Mouse (Mus musculus): ENCODE measurements around the gene Pxylp1. TPM values are rescaled to one million over a fixed set of nuclear protein-coding genes. Genes with fewer than 3 reads are reported as not detected.

The Pxylp1 gene
- polyA plus RNA-seq, 1 experiment from 2014 or later: 2.1 TPM

DNA sequence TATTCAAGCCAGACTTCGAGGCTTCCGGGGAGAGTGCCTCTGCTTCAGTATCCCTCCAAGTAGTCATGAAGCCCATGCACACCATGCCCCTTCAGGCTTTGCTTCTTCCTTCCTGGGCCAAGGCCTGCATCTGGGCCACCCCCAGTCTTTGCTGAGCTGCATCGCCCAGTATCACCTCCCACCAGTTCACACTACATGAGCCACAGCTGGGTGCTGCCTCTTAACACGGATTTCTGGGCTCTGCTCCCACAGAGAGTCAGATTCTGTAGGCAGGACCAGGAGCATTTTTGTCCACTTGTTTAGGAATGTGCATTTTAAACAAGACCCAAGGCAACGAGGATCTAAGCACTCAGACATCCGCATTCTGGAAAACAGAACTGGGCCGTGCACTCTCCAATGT is 40.8 kb downstream of the Pxylp1 start:
- no peak for ATAC-seq
- H3K4me2 ChIP-seq: no peak overlapping the region
- no peaks in the 10 kb centered on the region for H3K27me3 ChIP-seq (replicated peaks)
- no peak overlapping the region for H3K4me3 ChIP-seq
- no peaks in the 10 kb centered on the region for H3K36me3 ChIP-seq
- no peak overlapping the region for H3K9ac ChIP-seq
- no peaks in the 10 kb centered on the region for H3K4me1 ChIP-seq
- no peaks in the 10 kb centered on the region for H3K9me3 ChIP-seq (replicated peaks)
- no peak overlapping the region for H3K27ac ChIP-seq
- 69% methylated on average over 7 of the region's 7 CpGs for WGBS (ENCODE audit: insufficient replicate concordance)

DNA sequence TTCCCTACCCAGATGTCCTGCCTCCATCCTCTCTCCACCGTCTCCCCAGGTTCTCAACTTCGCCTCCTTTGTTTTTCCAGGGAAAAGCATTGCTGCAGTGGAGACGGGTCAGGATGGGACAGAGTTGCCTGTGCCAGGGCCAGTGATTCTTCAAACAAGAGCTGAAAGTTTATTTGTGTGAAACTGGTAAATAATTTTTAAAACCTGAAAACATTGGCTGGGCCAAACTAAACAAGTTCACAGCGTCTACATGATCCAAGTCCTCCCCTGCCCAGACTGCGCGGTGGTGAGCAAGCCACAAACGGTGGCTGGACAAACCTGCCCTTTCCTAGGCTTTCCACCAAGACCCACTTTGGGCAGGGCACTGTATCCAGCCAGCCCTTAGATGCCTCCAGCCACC is 41.4 kb downstream of the Pxylp1 start:
- no peak for ATAC-seq
- Histone ChIP-seq H3K36me3 (no peaks in the 10 kb centered on the region), H3K4me2 (no peak overlapping the region), H3K9ac (no peak overlapping the region), H3K4me1 (no peaks in the 10 kb centered on the region), H3K27ac (no peak overlapping the region), H3K4me3 (no peak overlapping the region), H3K9me3 (replicated peaks) (no peaks in the 10 kb centered on the region), H3K27me3 (replicated peaks) (no peaks in the 10 kb centered on the region)
- WGBS (ENCODE audit: insufficient replicate concordance): 61% methylated on average over 7 of the region's 7 CpGs

DNA sequence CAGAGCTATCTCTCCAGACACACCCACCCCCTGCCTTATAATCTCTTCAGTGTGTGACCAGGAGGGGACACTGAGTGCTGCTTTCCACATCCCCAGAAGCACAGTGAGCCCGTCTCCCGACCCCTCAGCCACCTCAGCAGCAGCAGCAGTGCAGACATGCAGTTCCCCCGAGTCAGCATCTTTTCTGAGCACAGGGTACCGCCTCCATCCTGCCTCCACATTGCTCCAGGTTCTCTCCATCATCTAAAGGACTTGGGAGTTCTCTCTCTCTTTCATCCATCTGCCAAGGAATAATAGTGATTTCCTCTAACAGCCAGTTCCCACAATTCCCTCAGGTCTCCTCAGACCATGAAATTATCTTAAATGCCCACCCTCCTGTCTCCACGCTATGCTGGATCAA is 43.5 kb downstream of the Pxylp1 start:
- no peaks in the 10 kb centered on the region for H3K4me1 ChIP-seq
- H3K4me2 ChIP-seq: no peak overlapping the region
- H3K27me3 ChIP-seq (replicated peaks): no peaks in the 10 kb centered on the region
- 51% methylated on average over 5 of the region's 5 CpGs for WGBS (ENCODE audit: insufficient replicate concordance)
- H3K9me3 ChIP-seq (replicated peaks): no peaks in the 10 kb centered on the region
- no peak for ATAC-seq
- H3K27ac ChIP-seq: no peak overlapping the region
- no peak overlapping the region for H3K4me3 ChIP-seq
- H3K9ac ChIP-seq: no peak overlapping the region
- no peaks in the 10 kb centered on the region for H3K36me3 ChIP-seq

DNA sequence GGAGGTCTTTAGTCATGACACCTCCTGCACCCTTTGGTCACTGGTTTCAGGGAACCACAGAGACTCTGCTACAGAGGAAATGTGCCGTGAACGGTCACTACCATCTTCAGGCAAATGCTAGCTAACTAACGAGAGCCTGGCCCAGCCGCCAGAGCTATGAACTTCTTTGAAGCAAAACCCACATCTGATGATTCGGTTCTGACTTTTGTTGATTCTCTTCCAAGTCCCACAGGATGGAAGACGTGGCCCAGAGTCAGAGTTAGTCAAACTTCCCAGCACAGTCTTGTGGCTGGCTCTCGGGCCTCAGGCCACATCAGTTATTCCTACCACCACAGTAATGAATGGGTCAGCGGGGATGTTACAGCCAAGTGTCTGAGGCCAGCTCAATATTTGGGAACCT is 46.1 kb downstream of the Pxylp1 start:
- Histone ChIP-seq H3K9ac (no peak overlapping the region), H3K4me1 (no peaks in the 10 kb centered on the region), H3K36me3 (no peaks in the 10 kb centered on the region), H3K9me3 (replicated peaks) (no peaks in the 10 kb centered on the region), H3K27me3 (replicated peaks) (no peaks in the 10 kb centered on the region), H3K4me2 (no peak overlapping the region), H3K4me3 (no peak overlapping the region), H3K27ac (no peak overlapping the region)
- 71% methylated on average over 8 of the region's 8 CpGs for WGBS (ENCODE audit: insufficient replicate concordance)
- ATAC-seq: no peak

DNA sequence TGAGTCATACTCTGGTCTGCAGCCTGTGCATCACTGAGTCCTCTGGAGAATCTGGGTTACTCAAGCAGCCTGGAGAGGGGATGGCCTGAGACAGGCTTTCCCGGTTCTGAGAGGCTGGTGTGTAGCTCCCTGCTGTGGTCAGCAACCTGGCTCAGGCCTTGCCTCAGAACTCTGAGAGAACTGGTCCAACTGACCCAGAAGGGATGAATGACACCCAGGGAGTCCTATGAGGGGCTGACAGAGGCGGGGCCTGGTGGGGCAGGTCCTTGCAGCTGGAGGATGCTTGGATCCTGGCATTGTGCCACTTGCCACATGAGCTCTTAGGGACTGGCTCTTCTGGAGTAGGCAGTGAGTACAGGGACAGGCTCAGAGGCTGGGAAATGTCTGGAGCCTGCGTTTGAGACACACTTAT is 47.7 kb downstream of the Pxylp1 start:
- H3K4me1 ChIP-seq: no peaks in the 10 kb centered on the region
- 49% methylated on average over 3 of the region's 3 CpGs for WGBS (ENCODE audit: insufficient replicate concordance)
- no peak overlapping the region for H3K4me3 ChIP-seq
- H3K27ac ChIP-seq: no peak overlapping the region
- H3K36me3 ChIP-seq: no peaks in the 10 kb centered on the region
- H3K4me2 ChIP-seq: no peak overlapping the region
- no peaks in the 10 kb centered on the region for H3K9me3 ChIP-seq (replicated peaks)
- no peak overlapping the region for H3K9ac ChIP-seq
- ATAC-seq: no peak
- H3K27me3 ChIP-seq (replicated peaks): no peaks in the 10 kb centered on the region

DNA sequence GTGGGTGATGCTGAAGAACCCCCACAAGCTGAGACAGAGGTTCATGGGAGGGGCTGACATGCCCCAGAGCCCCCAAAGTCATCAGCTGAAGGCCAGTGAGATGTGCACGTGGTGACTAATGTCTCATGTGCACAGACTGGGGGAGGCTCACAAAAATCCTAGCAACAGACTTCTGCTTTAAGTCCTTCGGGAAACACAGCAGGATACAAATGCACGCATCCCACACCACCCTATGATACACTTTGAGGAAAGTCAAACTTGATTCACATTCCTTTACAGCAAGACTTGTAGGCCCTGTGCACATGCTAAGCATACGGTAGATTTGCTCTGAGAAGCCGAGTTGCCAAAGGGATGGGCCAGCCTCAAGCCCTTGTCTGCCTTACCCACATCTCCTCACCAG is 53.1 kb downstream of the Pxylp1 start:
- WGBS (ENCODE audit: insufficient replicate concordance): 71% methylated on average over 5 of the region's 5 CpGs
- 0 out of 2 replicates have a peak, but pooled peaks cover 4% of the 10 kb centered on the region for H3K27me3 ChIP-seq (replicated peaks)
- no peaks in the 10 kb centered on the region for H3K4me1 ChIP-seq
- ATAC-seq: no peak
- no peak overlapping the region for H3K4me2 ChIP-seq
- no peaks in the 10 kb centered on the region for H3K36me3 ChIP-seq
- H3K27ac ChIP-seq: no peak overlapping the region
- H3K4me3 ChIP-seq: no peak overlapping the region
- H3K9me3 ChIP-seq (replicated peaks): no peaks in the 10 kb centered on the region
- no peak overlapping the region for H3K9ac ChIP-seq

DNA sequence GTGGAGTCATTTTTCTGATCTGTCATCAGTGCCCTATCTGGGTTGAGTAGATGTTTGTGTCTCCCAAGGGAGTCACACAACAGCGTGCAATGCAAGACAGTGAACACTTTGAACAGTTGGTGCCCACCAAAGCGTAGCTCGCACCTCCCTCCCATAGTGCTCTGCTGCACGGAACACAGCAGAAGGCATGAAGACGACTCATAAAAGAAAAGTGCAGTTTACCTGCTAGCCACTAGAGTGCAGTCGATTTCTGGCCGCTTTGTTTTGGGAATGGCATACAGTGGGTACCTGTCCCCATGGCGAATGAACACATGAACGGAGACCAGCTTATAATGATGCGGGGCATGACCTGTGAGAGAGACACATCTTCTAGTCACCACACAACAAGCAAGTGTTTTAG is 53.6 kb downstream of the Pxylp1 start:
- Histone ChIP-seq H3K27ac (no peak overlapping the region), H3K9ac (no peak overlapping the region), H3K27me3 (replicated peaks) (0 out of 2 replicates have a peak, but pooled peaks cover 4% of the 10 kb centered on the region), H3K4me3 (no peak overlapping the region), H3K9me3 (replicated peaks) (no peaks in the 10 kb centered on the region), H3K4me2 (no peak overlapping the region), H3K36me3 (no peaks in the 10 kb centered on the region), H3K4me1 (no peaks in the 10 kb centered on the region)
- 0 out of 2 replicates have a peak, but pooled peaks have one; percentile 2 for ATAC-seq
- 27% methylated on average over 10 of the region's 10 CpGs for WGBS (ENCODE audit: insufficient replicate concordance)

DNA sequence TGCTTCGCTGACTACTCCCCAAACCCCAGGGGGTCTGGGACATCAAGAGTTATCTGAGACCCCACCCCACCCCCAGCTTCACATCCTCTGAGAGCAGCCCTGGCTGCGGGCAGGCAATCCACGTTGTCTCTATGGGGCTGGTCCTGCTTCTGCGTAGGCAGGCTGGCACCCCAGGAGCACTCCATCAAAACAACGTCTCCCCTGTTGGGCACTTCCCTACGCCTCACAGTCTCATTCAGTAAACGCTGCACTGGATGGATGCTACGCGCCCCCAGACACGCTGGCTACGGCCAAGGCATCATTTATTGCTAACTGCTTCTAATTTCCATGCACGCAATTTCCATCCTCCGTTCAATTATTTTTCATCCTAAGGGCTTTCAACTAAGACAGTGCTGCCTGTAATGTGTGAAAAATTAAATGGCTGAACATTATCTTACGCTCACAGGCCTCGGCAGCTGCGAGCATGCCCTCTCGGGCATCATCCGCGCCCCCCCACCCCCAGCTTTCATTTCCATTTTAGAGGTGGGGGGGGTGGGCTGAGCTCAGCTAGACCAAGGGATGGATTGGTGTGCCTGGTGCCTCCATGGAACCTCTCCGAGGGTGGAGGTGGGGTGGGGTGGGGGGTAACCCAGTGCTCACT is 54.6 kb downstream of the Pxylp1 start:
- Histone ChIP-seq H3K27ac (no peak overlapping the region), H3K4me3 (no peak overlapping the region), H3K9me3 (replicated peaks) (no peaks in the 10 kb centered on the region), H3K4me2 (no peak overlapping the region), H3K36me3 (no peaks in the 10 kb centered on the region), H3K9ac (no peak overlapping the region), H3K27me3 (replicated peaks) (0 out of 2 replicates have a peak, but pooled peaks cover 4% of the 10 kb centered on the region), H3K4me1 (no peaks in the 10 kb centered on the region)
- no peak for ATAC-seq
- WGBS (ENCODE audit: insufficient replicate concordance): 53% methylated on average over 20 of the region's 20 CpGs

DNA sequence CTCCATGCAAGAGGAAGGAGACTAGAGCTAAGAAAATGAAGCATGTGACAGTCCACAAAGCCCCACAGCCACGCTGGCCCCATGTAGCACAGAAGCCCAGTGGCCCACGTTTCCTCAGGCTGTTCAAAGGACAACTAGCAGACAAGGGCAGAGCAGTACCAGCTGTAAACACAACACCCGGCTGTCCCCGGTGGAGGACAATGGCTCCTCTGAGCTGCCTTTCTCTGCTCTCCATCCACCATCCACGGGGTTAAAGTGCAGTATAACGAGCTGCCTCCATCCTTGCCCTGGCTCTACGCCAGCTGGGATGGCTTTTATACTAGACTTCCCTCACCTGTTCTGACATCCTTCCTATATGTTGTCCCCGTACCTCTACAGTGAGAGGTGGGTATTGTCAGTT is 55.5 kb downstream of the Pxylp1 start:
- no peak overlapping the region for H3K9ac ChIP-seq
- H3K4me3 ChIP-seq: no peak overlapping the region
- H3K27ac ChIP-seq: no peak overlapping the region
- H3K4me2 ChIP-seq: no peak overlapping the region
- 46% methylated on average over 8 of the region's 8 CpGs for WGBS (ENCODE audit: insufficient replicate concordance)
- no peaks in the 10 kb centered on the region for H3K4me1 ChIP-seq
- H3K9me3 ChIP-seq (replicated peaks): no peaks in the 10 kb centered on the region
- no peak for ATAC-seq
- H3K27me3 ChIP-seq (replicated peaks): 0 out of 2 replicates have a peak, but pooled peaks cover 4% of the 10 kb centered on the region
- no peaks in the 10 kb centered on the region for H3K36me3 ChIP-seq

DNA sequence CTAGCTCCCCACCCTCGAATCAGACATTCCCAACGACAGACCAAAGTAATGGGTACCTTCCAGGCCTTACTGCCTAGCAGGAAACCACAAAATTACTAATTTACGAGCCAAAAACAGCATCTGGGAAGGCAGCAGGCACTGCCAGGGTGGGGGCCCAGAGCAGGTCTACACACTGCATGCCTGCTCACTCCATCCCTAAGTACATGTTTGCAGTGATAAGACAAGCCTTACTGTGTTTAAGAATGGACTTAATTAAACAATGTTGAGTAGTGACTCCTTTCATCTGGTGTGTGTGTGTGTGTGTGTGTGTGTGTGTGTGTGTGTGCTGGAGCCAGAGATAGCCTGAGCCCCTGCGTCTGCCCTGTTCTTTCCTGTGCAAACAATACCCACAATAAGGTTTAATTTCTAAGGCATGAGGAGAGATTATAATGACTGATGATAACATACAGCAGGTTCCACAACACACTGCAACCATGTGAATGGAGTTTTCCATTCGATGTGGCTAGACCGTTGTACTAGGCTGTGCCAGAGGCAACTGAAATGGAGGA is 57.0 kb downstream of the Pxylp1 start:
- Histone ChIP-seq H3K4me3 (no peak overlapping the region), H3K4me1 (no peaks in the 10 kb centered on the region), H3K9me3 (replicated peaks) (no peaks in the 10 kb centered on the region), H3K9ac (no peak overlapping the region), H3K4me2 (no peak overlapping the region), H3K27me3 (replicated peaks) (0 out of 2 replicates have a peak, but pooled peaks cover 4% of the 10 kb centered on the region), H3K27ac (no peak overlapping the region), H3K36me3 (no peaks in the 10 kb centered on the region)
- ATAC-seq: no peak
- WGBS (ENCODE audit: insufficient replicate concordance): 57% methylated on average over 6 of the region's 6 CpGs

DNA sequence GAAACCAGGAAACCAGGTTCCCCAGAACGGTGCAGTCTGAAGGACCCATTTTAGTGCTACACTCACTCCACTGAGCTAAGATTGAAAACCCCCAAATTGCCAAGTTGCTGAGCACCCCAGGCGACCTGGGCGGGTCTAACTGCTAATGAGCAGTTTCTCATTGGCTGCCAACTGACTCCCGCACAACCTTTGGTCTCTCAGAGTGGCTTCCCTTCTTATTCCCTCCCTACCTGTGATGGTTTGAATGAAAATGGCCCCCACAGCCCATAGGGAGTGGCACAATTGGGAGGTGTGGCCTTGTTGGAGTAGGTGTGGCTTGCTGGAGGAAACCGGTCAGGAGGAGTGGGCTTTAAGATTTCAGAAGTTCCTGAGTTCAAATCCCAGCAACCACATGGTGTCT is 58.9 kb downstream of the Pxylp1 start:
- no peak overlapping the region for H3K4me3 ChIP-seq
- H3K27me3 ChIP-seq (replicated peaks): 0 out of 2 replicates have a peak, but pooled peaks cover 4% of the 10 kb centered on the region
- no peaks in the 10 kb centered on the region for H3K36me3 ChIP-seq
- no peak overlapping the region for H3K9ac ChIP-seq
- no peaks in the 10 kb centered on the region for H3K9me3 ChIP-seq (replicated peaks)
- no peak for ATAC-seq
- WGBS (ENCODE audit: insufficient replicate concordance): 62% methylated on average over 5 of the region's 5 CpGs
- no peak overlapping the region for H3K4me2 ChIP-seq
- no peak overlapping the region for H3K27ac ChIP-seq
- no peaks in the 10 kb centered on the region for H3K4me1 ChIP-seq

DNA sequence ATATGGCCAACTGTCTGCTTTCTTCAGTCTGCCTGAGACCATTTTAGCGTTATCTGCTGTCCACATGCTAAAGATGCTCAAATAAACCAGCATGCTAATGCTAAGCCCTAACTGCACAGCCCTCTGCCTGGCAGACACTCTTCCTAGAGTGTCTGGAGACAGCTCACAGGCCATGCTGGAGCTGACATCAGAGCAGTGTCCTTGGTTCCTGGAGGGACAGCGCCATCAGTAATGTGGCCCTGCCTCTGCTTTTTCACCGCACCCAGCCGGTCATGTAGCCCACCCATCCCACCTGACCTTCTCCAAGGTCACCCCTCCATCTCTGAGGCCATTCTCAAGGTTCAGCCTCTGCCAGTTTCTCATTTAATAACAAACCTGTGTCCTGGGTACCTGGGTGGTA is 60.0 kb downstream of the Pxylp1 start:
- no peak overlapping the region for H3K27ac ChIP-seq
- H3K4me1 ChIP-seq: peaks cover 7% of the 10 kb centered on the region; the same call in 1 of the 2 replicates
- WGBS (ENCODE audit: insufficient replicate concordance): 75% methylated on average over 4 of the region's 4 CpGs

More for the DNA sequence above, 60.0 kb downstream of the Pxylp1 start:
- H3K9me3 ChIP-seq (replicated peaks): no peaks in the 10 kb centered on the region
- no peak overlapping the region for H3K9ac ChIP-seq
- no peaks in the 10 kb centered on the region for H3K36me3 ChIP-seq
- H3K4me3 ChIP-seq: no peak overlapping the region
- 0 out of 2 replicates have a peak, but pooled peaks cover 1% of the 10 kb centered on the region for H3K27me3 ChIP-seq (replicated peaks)
- no peak overlapping the region for H3K4me2 ChIP-seq
- no peak for ATAC-seq
